Mouse (Mus musculus): ENCODE data around the gene Hint1. TPM values are rescaled to one million over a fixed set of nuclear protein-coding genes. Genes with fewer than 3 reads are reported as not detected.

Hint1 gene
- total RNA-seq, 2 experiments from 2014 or later = 364 to 423 TPM

GRCm38 (mm10) chr11:54912503-54913316 lies 46.5 kb downstream of the Hint1 start:
- intact Hi-C loops (cut with DNase I) = no loop called here
- DNase-seq = no peak

GRCm38 (mm10) chr11:54913841-54914240 lies 47.7 kb downstream of the Hint1 start:
- intact Hi-C loops (cut with DNase I) = no loop called here
- no peak for DNase-seq

GRCm38 (mm10) chr11:54917461-54917860 lies 51.3 kb downstream of the Hint1 start:
- no peak for DNase-seq
- intact Hi-C loops (cut with DNase I) = no loop called here

GRCm38 (mm10) chr11:54918273-54918672 lies 52.1 kb downstream of the Hint1 start:
- intact Hi-C loops (cut with DNase I) = no loop called here
- DNase-seq = no peak

Other genes starting within 250 kb of the Hint1 start
- gene Cdc42se2, start 78.7 kb upstream of the Hint1 start, total RNA-seq (2021) = 100 to 1,000 TPM; 104 to 107 TPM
- 10 to 100 TPM; 17.5 to 26.2 TPM for gene Lyrm7, start 5.5 kb upstream of the Hint1 start, total RNA-seq (2021)
- gene Gpx3, start 36.1 kb downstream of the Hint1 start, total RNA-seq (2021) = 1 to 10 TPM; 5.1 to 9.6 TPM
- 10 to 100 TPM; 22.8 to 24.9 TPM for gene Tnip1, start 96.5 kb downstream of the Hint1 start, total RNA-seq (2021)
- gene Anxa6, start 167.1 kb downstream of the Hint1 start, total RNA-seq (2021) = 10 to 100 TPM; 70.0 to 70.2 TPM
- gene Ccdc69, start 211.7 kb downstream of the Hint1 start, total RNA-seq (2021) = not detected
- gene Gm2a, start 231.7 kb downstream of the Hint1 start, total RNA-seq (2021) = 10 to 100 TPM; 31.0 to 32.2 TPM

Data from left cerebral cortex, postnatal 4 days (tissue).